Mouse (Mus musculus) left cerebral cortex, postnatal 25 days (tissue): Measurements from ENCODE around the gene Klhdc4. TPM values are rescaled to one million over a fixed set of nuclear protein-coding genes. Genes with fewer than 3 reads are reported as not detected.

ENCODE experiments used
- DNase-seq, 2 experiments: peaks; one replicate each; pipeline ENCODE4 v3.0.0; 2022; ENCODE audit warnings: low spot score in 2 of 2, mixed read lengths in 1 of 2
- intact Hi-C: fragments of 180-260 bp; cut with DNase I; formaldehyde crosslinking; loops from one replicate; pipeline ENCODE4 v1.15.1; 2025
- total RNA-seq, 2 experiments: library from RNA; stranded (reverse); gene quantifications; 2 replicates each; pipeline ENCODE4 v1.2.3; 2021

Gene Klhdc4
- total RNA-seq, 2 experiments from 2014 or later: 28.0 to 28.1 TPM

DNA sequence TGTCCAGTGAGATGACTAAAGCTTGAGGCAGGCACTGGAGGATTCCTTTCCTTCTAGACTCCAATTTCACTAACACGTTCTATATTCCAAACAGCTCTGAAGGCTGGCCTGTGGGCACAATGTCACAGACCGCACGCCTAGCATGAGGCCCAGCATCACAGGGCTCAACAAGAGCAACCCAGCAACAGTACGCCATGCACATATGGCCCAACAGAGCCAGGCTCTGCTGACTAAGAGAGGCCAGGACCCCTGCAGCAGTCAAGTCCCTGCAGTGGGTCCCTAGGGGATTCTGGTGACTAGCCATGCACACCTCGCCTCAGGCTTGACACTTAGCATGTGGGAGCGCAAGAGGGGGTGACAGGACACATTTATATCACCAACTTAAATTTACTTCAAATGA lies 8.5 kb downstream of the Klhdc4 start:
- DNase-seq: no peak
- intact Hi-C loops: no loop called here

DNA sequence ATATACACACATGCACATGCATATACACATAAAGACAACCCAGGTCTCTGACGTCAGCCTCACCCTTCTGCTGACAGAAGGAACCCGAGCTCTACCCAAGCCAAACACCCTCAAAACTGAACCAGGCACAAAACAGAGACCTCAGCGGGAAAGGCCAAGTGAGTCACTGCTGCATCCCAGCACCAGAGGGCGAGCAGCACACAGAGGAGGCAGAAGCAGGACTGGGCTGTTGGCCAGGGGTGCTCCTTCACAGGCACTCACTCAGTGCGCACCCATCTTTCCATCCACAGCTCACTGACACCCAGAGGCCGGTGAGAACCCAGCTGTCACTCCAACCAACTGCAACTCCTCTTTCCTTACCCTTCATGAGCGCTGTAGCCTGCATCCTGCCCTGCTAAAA lies 11.1 kb downstream of the Klhdc4 start:
- DNase-seq: peak in 1 of 2 experiments; percentile 30
- intact Hi-C loops: no loop called here

DNA sequence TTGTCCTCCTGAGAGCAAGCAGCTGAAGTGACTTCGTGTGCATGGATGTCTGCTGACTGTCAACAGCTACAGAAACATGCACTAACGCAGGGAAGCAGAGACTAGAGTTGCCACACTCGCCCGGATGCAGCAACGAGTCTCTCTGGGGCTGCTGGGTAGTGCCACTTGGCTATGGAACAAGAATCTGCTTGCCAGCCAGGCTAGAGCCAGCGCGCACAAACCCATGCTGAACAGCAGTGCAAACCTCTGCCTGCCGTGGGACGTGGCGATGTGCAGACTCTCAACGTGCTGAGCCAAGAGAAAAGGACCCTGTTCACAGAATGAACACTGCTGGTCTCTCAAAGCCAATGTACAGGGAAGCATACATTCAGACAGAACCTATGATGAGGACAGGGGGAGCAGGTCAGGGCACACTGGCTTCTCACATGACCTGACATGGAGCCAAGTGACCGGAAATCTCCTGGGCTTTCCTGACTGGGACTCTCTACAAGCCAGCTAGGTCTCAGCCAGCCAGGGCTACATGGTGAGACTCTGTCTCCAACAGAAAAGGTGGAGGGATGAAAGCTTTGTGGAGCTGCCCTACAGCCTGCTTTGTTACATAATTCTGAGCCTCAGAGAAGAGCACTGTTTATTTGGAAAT lies 17.3 kb downstream of the Klhdc4 start:
- no peak for DNase-seq
- intact Hi-C loops: no loop called here

DNA sequence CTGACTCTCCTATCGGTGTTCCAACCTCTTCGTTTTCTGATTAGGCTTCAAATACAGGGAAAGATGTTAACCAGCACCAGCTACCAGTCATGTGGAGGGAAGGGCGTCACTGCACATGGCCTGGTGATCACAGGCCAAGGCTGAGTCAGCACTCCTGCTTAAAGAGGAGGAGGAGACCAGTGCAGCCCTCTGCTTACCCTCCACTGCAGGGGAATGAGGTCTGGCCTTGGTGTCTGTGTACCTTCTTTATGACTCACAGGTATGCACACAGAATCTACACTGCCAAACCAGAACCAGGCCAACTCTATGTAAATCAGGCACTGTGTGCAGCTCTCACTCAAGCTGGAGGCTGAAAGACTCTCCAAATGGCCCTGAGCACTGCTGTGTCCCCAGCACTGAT lies 17.9 kb downstream of the Klhdc4 start:
- peak in 1 of 2 experiments; percentile 47 for DNase-seq
- intact Hi-C loops: no loop called here

DNA sequence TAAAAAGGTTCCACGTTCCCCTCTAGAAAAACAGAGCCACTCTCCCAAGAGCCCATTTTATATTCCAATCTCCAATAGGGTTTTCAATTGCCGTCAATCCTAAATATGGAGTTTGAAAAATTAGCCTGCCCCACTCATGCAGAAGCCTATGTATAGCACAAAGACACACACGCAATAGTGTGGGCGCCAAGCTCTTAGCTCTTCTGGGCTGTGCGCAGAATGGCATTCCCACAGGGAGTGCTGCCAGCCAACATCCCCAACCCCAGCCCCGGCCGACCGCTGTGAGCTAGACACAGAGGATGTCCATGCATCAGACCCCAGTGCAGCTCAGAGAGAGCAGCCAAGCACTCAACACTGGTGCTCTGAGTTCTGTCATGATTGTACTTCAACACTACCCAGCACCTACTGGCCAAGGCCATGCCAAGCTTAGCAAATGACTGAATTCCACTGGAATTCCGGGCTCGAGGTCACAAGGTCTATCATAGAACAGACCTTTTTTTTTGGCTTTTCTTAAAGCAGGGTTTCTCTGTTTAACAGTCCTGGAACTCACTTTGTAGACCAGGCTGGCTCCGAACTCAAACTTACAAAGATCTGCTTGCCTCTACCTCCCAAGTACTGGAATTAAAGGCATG lies 19.7 kb downstream of the Klhdc4 start:
- DNase-seq: peak; percentile 59 to 92
- intact Hi-C loops: loop anchor here (2.0 to 5.0 kb wide), 2 partner anchors 23 to 47 kb away; no protein-coding TSS in a partner anchor

DNA sequence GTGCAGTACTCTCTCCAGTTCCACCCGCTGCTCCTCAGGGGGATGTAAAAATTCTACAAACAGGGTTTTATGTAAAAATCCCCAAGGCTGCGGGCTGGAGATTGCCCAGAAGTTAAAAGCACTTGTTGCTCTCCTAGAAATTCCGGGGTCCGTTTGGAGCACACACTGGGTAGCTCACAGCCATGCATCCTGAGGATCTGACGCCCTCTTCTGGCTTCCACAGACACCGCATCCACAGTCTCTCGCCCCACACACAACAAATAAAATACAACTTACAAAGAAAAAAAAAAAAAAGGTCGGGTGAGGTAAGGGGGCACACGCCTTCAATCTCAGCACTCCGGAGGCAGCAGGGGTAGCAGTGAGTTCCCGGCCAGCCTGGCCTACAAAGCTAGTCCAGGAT lies 21.3 kb downstream of the Klhdc4 start:
- no peak for DNase-seq
- intact Hi-C loops: loop anchor here (2.0 to 5.0 kb wide), 2 partner anchors 21 to 46 kb away; no protein-coding TSS in a partner anchor

DNA sequence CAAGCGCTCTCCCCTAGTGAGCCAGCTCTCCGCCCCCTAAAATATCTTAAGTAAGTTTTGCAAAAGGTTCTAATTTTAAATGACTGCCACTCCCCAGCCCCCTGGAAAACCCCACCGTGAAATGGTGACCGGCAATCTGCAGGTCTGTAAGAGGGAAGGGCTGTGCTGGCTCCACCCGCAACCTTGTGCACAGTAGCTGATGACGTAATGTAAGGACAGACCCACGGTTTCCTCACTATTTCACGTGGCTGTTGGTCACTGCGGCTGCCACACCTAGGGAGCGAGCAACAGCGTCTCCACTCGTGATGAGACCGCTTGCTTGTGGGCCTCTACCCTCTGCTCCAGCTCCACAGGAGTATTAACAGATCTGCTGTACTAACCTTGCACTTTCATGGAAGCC lies 23.2 kb downstream of the Klhdc4 start:
- no peak for DNase-seq
- intact Hi-C loops: loop anchor here (5.0 kb wide), 1 partner anchor 44 kb away; no protein-coding TSS in a partner anchor

DNA sequence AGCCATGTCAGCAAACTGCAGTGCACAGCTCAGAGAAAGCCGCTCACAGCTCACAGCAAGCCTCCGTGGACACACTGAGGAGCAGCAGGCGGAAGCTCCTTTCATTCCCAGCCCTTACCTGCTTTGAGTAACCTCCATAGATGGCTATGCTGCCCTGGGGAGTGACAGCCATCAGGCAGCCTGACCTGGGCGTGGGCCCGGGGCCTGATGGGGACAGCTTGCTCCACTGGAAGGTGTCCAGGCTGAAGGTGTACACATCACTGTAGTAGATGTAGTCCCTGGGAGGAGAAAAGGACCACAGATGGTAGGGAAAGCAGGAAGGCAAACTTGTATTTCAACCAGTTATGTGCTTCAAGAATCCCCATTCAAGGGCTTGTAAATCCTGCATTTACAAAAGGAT lies 24.5 kb downstream of the Klhdc4 start:
- intact Hi-C loops: loop anchor here (5.0 kb wide), 1 partner anchor 43 kb away; no protein-coding TSS in a partner anchor
- DNase-seq: no peak

DNA sequence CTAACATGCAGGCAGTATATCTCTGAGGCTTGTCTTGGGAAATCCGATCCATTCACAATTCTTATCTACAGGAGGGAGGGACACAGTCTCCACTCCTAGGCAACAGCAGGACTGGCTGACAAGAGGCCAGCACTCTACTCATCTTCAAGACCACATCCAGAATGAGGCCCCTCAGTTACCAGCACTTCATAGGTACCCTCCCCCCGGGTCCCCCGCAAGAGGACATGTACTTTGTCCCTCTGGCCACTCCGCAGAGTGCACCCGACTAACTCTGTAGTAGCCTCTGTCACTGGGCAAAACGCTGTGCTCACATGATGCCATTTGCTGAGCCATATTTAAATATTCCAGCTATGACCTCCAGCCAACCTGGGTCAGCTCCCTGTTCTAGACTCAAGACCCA lies 31.0 kb downstream of the Klhdc4 start:
- intact Hi-C loops: no loop called here
- DNase-seq: no peak

DNA sequence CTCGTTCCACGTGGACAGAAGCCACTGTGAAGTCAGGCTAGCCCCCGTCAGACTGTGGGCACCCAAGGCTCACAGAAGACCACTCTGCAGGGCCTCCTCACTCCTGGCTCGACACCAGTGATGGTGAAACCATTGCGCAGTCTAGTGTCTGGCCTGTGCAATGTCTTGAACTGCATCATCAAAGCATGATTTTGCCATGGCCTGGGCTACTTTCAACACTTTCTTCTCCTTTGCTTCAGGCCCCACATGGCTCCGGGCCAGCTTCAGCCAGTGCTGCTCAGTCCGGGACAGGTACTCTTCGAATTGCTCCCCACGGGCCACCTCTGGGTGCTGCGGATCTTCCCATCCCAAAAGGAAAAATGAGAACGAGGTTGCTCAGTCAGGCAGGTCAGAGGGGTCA lies 33.0 kb downstream of the Klhdc4 start:
- intact Hi-C loops: no loop called here

DNA sequence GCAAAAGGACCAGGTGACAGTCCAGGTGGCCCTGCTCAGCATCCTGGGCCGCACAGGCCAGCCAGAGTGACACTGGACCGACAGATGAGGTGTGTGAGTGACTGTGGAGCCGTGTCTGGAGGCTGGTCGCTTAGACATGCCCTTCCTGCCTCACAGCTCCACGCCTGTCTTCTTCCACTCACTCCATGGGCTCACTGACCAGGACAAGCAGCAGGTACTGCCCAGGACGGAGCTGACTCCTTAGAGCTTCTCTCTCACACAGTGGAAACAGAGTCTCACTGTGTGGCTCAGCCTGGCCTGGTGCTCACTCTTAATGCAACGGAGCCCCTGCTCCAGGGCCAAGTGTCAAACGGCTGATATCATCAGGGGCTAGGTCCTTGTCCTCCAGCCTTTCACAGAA lies 33.9 kb downstream of the Klhdc4 start:
- intact Hi-C loops: no loop called here
- DNase-seq: no peak

More for the DNA sequence above, 33.0 kb downstream of the Klhdc4 start:
- no peak for DNase-seq

DNA sequence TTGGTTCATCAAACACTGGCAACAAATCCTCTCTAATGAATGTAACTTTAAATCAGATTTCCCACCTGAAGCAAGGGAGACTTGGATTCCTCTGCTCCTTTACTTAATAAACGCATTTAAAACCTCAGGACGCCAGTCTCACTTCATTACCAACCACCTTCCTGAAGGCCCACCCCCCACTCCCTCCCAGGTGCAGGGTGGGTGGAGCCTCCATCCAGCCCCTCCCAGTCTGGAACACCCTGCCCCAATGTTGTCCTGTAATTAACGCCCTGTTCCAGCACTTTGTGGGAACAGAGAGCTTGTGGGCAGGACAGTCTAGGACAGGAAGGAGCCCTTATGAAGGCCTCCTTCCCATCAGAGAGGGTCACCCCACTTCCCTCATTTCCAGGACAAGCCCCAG lies 35.2 kb downstream of the Klhdc4 start:
- DNase-seq: no peak
- intact Hi-C loops: no loop called here

DNA sequence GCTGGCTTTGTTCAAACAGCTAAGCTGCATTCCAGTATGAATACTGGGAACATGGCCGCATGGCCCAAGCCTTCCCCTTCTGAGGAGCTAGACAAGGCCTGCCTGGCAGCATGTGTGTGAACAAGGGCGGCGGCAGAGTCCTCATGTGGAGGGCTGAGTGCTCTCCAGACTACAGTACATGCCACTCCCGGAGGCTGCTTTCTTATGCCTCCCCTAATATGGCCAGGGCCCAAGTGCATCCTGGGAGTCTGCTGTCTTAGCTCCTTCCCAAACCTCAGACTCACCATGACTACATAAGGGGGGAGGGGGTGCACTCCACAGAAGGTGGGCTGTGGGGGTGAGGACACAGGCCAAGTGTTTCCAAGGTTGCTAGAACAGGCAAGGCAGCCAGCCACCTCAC lies 36.7 kb downstream of the Klhdc4 start:
- intact Hi-C loops: no loop called here
- DNase-seq: no peak

DNA sequence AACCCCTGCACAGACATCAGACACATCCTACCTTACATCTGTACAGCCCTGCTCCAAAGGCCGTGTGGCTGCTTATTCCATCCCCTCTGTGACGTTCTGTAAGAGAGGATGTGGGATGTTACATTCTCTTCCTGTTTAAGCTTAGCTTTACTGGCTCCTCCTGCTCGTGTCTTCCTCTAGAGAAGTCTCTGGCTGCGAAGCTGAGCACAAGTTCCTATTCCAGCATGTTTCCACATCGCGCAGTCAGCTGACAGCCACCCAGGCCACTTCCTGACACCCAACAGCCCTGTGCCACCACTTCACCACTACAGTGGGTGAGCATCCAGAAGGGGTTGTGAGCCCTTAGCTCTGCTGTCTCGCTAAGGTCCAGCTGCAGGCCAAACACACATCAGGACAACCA lies 37.2 kb downstream of the Klhdc4 start:
- intact Hi-C loops: no loop called here
- no peak for DNase-seq

DNA sequence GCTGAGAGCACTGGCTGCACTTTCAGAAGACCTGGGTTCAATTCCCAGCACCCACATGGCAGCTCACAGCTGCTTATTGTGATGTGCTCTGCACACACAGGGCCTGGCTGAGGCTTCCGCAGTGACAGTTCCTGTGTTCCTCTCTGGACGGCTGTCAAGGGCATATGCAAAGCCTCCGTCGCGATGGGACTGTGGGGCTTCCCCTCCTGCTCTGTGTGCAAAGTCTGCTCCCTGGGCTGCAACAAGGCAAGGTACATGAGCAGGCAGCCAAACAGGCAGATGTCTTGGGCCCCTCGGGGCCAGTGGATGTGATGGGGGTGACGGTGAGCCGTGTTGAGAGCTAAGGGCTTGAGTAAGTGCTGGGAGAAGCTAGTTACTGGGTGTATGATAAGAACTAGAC lies 40.6 kb downstream of the Klhdc4 start:
- no peak for DNase-seq
- intact Hi-C loops: loop anchor here (5.0 kb wide), 1 partner anchor 56 kb away; no protein-coding TSS in a partner anchor

DNA sequence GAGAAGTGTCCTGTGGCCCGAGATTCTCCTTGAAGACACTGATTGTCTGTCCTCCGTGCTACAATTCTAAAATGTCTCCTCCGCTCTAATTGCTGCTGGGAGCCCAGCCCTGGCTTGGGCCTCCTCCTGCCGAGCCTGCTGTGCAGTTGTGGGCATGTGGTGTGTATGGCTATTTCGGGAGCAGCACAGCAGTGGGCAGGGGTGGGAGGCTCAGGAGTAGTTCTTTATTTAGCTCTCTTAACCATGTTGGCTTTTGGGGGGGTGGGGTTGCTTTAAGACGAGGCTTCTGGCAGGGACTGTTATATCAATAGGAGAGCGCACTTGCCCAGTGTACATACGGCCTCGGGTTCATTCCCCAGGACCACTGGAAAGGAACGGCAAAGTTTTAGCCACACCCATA lies 42.8 kb downstream of the Klhdc4 start:
- intact Hi-C loops: loop anchor here (2.0 to 5.0 kb wide), 2 partner anchors 22 to 54 kb away; no protein-coding TSS in a partner anchor
- peak; percentile 61 to 93 for DNase-seq

DNA sequence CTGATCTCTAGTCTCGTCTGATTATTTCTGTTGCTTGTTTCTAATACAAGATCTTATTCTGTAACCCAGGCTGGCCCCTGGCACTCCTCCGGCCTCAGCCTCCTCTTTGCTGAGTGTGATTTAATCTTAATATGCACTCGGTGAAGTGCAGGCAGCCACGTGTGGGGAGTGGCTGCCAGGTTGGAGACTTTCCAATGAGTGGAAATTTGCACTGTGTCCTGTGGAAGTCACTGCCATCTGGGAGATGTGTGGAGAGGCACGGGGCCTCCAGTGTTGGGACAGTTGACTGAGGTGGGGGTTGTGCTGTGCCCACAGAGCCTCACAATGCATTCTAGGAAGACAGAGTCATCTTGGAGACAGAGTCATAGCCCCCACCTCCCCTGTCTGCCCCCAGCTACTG lies 46.9 kb downstream of the Klhdc4 start:
- intact Hi-C loops: no loop called here
- DNase-seq: no peak

DNA sequence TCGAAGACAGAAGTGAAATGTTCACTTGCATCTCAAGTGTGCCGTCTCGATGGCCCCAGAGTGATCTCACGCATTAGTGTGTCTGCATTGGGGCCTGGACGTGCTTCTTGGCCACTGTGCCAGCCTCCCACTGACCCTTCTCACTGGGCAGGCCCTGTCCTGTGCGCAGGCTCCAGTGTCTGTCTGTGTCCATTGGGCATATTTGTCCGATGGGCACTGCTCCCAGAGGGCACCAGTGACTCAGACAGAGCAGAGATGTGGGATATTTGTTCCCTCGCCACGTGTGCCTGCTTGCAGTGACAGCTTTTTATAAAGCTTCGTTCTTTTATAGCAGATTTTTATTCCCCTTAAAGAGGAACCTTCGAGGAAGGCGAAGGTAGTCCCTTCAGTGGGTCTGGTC lies 55.5 kb downstream of the Klhdc4 start:
- intact Hi-C loops: loop anchor here (5.0 kb wide), 1 partner anchor 42 kb away; no protein-coding TSS in a partner anchor
- no peak for DNase-seq

DNA sequence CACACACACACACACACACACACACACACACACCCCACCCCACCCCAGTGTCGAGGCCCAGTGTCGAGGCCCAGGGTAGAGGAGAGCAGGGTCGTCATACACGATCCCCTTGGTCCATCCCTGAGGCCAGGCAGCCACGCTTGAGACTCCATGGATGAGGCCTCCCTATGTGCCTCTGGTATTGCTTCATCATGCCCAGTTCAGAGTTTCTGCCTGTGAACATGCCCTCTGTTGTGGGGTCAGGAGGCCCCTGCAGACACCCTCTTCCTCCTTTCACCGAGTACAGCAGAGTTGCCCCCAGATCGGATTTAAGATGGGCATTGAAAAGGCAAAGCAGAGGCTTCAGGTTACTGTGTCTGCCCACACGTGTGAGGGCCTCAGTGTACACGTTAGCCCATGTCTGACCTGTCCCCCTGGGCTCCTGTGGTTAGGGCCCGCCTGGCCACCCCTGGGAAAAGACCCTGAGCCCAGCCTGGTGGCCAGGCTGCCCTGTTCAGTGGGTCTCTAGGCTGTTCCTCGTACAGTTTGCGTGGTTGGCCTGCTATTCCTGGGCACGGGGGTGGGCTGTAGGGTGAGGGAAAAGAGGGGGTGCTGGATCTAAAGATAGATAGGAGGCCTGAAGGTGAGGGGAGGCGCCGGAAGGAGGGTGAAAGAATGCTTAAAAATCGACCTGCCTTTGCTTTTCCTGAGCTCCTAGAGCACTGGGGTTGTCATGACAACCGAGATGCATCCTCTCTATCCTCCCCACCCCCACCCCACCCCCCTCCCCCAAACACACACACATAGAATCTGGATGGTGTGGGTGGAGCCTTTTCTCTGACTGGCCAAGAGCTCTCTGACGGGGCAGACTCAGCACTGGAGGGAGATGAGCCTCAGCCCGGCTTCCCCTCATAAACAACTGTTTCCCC lies 58.3 kb downstream of the Klhdc4 start:
- intact Hi-C loops: loop anchor here (5.0 kb wide), 1 partner anchor 39 kb away; no protein-coding TSS in a partner anchor

DNA sequence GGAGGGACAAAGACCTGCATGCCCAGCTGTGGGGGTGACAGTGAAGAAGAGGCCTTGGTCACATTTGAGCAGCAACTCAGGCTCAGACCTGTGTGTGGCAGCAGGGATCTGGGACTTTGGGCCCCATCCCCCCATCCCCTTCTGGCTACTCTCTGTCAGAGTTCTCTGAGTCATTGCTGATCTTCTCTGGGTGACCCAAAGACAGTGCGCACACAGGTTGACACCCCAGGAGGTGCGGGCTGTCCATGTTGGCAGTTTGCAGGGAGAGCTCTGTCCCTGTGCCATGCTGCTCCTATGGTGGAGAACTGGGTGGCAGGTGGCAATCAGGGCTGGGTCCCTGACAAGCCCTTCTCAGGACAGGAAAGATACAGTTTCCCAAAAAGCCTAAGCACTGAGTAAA lies 59.7 kb downstream of the Klhdc4 start:
- no peak for DNase-seq
- intact Hi-C loops: loop anchor here (5.0 kb wide), 1 partner anchor 37 kb away; no protein-coding TSS in a partner anchor

More for the DNA sequence above, 58.3 kb downstream of the Klhdc4 start:
- DNase-seq: peak in 1 of 2 experiments; percentile 77
